Mouse (Mus musculus) CH12F3 (cell line): Measurements from ENCODE around the gene Ung.

ENCODE experiments used
- in situ Hi-C: fragments of 300-500 bp; cut with MboI; formaldehyde crosslinking; loops from 2 replicates; pipeline ENCODE4 v1.14.3; 2020; ENCODE audit warnings: low sequenced_read_pairs

Ung gene

DNA sequence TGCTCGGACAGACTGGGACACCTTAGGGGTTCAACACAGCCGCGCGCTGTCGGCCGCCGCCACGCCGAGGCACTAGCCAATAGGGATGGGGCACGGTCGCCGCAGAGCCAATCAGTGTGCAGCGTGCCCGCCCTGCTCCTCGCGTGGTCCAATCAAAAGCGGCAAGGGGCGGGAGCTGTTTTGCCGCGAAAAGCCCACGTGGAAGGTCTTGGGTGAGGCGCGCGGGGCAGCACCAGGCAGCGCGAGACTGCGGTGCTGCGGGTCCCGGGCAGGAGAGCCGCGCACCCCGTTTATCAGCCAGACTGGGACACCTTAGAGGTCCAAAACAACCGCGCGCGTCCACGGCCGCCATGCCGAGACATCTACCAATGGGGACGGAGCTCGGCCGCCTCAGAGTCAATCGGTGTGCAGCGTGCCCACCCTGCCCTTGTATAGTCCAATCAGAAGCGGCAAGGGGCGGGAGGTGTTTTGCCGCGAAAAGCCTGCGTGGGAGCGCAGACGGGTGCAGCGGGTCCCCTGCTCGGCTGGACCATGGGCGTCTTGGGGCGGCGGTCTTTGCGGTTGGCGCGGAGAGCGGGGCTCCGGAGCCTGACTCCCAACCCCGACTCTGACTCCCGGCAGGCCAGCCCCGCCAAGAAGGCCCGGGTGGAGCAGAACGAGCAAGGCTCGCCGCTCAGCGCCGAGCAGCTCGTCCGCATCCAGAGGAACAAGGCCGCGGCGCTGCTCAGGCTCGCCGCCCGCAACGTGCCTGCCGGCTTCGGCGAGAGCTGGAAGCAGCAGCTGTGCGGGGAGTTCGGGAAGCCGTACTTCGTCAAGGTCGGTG lies 723 bp downstream of the Ung start:
- in situ Hi-C loops = no loop called here

DNA sequence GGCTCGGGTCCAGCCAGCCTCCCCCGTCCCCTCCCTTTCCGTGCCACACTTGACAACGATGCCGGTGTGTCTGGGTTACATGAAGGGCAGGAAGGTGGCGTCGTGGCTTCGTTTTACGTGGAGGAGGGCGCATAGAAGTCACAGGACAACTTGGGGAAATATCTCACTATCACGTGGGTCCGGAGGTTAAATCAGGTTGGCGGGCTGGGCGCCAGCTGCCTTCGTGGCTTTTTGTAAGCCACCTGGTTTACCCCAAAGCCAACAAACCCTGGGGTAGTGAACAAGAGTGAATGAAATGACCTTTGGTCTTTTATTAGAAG lies 1.3 kb downstream of the Ung start:
- in situ Hi-C loops = no loop called here

DNA sequence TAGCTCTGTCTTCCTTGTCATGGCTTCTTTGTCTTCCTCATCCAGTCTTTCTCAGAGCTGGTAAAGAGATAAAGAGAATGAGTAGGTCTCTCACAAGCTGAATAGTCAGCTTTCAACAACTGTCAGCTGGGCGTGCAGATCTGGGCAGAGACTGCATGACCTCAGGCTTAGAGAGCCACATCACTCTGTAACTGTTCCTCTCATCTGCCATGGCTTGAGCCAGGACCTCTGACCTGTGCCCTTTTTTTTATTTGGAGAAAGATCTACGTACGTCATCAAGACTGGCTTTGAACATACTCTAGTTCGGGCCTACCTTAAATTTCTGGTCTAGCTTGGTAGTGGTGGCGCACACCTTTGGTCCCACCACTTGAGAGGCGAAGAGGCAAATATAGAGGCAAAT lies 2.7 kb downstream of the Ung start:
- in situ Hi-C loops = no loop called here

DNA sequence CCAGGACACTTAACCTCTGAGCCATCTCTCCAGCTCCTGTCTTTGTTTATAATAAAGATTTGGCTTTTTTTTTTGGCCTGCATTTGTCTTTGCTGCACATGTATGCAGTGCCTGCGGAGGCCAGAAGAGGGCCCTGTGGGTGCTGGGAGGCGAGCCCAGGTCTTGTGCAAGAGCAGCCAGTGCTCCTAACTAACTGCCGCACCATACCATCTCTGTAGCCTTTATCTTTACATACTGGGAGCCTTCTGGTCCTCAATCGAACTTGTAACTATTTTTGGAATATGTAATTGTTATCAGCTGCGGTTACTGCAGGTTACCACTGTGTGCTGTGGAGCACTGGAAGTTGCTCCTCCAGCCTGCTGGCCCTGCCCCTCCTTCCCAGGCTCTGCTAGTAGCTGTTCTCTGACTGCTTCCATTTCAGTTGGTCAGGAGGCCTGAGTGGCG lies 3.9 kb downstream of the Ung start:
- in situ Hi-C loops = no loop called here

DNA sequence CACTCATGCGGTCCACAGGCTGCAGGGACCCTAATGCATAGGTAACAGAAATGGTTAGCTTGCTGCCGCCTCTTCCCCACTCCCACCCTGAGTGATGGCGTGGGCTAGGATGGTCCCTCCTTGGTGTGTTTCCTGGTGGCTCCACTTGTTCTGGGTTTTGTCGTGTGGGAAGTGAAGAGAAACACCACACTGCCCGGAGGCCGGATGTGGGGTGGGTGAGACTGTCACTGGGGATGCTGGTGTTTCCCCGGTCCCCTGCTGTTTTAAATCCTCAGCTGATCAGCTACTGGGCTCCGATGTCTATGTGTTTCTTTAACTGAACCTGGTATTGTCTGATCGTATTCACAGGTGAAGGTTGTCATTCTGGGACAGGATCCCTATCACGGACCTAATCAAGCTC lies 5.3 kb downstream of the Ung start:
- in situ Hi-C loops = no loop called here

DNA sequence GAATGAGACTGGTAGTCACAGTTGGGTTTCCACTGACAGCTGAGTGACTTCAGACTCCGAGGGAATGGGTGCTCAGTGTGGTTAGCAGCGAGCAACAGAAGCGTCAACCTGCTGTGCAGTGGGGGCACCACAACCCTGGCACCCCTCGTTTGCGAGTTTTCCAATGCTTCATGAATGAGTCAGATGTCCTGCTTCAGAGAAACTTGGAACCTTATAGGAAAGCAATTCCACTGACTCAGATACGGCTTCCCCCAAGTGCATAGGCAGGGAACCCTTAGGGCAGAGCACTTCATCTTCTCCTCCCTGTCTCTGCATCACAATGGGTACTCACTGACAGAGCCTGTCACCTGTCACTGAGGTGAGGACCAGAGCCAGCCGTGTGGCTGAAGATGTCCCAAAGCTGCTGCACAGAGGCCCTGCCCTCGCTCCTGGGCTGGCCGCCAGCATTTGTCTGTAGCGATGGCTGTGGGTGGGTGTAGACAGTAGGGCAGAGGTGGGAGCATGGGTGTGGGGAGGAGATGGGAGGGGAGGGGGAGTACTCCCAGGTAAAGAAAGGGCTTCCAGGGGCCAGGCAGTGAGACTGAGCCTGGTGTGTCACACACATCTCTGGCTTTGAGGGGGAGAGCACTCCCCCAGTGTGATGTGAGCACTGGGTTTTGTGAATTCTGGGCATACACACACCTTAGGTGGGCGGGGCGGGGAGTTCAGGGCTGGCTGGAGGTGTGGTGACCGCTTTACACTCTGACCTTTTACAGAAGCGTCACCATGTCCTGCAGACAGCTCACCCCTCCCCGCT lies 7.5 kb downstream of the Ung start:
- in situ Hi-C loops = no loop called here

DNA sequence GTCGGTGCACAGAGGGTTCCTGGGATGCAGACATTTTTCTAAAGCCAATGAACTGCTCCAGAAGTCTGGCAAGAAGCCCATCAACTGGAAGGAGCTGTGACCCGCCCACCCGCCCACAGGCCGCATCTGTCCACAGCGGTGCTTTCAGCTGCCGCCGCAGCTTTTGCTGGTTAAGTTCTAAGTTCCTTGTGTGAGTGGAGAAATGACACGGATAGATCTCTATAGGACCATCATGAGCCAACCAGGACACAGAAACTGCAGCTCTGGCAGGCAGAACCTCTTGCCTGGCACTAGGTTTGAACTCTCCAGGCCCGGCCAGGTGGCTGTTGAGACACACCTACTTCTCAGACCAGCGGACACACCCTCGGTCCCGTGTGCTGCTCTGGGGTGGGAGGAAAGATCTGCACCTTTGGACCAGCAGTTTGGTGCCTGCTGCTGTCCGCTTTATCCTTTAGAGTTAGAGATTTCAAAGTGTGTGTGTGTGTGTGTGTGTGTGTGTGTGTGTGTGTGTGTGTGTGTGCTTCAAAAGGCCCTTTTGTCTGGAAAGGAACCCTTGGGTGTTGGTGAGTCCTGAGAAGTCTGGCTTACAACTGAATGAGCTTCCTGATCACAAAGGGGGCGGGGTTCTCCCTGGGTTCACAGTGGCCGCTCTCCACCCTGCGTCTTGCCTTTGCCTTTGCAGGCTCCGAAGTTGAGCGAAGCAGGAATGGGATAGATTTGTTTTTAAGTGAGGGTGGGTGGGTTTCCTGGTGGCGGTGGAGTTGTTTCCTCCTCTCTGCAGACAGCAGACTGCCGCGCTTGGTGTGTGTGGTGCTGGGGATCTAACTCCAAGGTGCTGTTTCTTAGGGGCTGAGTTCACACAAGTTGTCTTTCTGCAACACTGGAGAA lies 8.3 kb downstream of the Ung start:
- in situ Hi-C loops = no loop called here

DNA sequence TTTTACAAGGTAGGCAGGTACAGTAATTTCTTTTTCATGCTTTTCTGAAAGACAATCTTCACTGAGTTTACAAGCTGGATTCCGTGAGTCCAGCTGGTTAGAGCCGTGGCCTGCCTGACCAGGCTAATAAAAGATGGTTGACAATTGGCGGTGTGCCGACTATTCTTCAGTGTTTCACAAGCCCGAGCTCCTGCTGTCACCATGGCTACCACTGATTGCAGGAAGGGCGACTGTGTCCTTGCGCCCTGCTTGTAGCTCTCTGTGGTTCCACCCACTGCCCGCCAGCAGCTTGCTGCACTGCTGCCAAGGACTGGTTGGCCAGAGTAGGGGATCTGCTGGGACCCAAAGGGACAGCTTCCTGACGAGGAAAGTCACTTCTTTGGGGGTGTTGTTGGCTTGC lies 9.0 kb downstream of the Ung start:
- in situ Hi-C loops = no loop called here

DNA sequence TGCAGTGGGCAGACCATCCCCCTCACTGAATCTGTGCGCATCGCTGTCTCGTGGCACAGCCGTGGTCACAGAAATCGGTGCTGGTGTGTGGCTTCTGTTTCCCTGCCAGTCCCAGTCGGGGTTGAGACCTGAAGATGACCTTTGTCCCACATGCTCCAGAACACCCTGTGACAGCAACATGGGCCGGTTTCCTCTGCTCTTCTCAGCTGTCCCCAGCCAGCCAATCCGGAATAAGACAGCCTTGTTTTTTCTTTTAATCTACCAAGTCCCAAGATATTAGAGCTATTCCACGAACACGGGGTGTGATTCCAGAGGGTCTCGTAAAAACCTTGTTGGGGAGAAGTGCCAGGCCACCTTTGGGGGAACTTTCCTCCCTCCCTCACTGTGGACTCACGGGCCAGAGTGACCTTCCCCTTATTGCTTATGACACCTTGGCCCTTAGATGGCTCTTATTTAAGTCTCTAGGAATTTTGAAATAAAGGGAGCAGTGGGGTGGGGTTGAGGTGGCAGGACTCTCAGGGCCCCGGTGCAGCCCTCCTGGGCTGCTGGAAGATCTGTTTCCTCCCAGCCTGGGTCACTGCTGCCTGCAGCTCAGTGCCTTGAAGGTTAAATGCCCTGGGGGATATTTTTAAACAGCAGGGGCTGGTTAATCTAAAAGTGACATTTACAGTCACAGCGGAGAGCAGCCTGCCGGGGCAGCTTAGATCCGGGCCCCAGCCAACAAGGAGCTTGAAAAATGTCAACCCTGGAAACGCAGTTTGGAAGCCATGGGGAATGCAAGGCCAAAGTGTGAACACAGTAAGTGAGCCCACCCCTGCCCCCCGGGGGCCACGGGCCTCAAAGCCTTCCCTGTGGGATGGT lies 16.1 kb downstream of the Ung start, which contains the start of gene Acacb:
TSS of gene Acacb (plus strand) at position 508 of the 861 bp plus-strand sequence.
- in situ Hi-C loops = no loop called here

DNA sequence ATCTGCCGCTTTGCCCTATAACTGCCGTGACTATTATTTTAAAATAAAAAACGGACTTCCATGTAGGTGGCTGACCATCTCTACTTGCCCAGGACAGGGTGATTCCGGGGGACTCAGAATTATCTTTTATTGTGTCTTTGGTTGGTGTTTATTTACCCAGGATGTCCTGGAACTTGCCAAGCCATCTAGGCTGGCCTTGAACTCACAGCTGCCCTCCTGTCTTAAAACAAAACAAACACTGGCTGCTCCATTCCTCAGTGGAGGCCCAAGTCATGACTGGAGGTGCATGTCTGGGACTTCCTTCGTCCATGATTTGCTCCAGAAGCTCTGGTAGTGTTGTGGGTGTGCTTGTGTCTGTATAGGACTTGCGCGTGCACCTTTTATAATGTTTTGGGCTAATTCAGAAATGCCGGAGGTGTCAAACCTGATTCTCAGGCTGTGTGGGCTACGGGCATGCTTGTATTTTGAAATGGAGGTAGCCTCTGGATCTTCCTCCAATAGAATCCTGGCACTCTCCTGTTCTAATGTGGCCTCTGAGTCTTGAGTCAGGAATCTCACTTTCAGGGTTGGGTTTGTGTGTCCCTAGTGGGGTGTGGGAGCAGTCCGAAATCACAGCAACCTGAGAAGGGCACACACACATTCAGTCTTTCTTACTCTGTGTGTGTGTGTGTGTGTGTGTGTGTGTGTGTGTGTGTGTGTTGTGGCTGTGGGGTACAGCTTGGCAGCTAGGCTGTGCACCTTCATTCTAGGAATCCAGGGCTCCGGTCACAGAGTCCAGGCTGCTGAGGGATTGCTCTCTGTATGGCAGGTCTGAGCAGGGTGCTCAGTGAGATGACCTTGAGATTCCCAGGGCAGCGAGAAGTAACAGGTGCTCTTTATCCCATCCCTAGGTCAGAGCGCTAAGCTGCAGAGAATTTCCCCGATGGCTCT lies 17.1 kb downstream of the Ung start:
- in situ Hi-C loops = no loop called here

DNA sequence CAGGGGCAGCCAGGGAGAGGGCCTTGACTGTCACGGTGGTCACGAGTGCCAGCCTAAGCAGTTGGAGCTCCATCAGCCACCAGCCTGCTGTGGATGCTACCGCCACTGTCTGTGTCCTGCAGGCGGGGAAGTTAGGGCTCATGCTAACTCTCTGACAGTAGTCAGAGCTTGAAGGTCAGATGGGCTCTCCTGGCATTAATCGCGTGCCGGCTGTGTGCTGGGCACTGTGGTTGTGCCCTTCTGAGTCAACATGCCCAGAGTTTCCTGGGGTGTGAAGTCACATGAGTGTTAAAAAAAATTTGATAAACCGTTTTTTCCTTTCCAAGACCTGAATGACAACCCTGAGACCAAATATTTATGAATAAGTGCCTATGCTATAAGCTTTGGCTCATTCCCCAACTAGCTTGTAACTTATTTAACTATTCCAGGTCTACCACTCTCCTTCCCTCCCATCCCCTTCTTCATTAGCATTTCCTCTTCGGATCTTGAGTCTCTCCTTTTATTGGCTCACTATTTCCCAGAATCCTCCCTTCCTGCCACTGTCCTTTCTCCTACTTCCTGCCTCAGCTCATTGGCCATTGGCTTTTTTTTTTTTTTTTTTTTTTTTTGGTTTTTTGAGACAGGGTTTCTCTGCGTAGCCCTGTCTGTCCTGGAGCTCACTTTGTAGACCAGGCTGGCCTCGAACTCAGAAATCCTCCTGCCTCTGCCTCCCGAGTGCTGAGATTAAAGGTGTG lies 22.3 kb downstream of the Ung start:
- in situ Hi-C loops = no loop called here

DNA sequence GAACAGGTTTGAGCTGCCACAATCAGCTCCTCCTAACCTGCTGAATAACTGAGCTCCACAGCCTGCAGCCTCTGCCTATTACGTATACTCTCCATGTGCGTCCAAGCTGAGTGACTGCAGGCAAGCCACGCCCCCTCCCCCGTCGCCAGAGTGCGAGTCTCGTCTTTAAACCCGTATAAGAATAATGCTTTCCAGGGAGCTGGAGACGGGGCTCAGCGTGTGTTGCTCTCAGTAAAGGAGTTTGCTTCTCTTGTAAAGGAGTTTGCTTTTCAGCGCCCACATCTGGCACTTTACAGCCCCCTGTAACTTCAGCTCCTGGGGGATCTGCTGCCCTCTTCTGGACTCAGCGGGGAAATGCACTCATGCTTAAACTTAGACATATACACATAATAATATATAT lies 23.3 kb downstream of the Ung start:
- in situ Hi-C loops = no loop called here

DNA sequence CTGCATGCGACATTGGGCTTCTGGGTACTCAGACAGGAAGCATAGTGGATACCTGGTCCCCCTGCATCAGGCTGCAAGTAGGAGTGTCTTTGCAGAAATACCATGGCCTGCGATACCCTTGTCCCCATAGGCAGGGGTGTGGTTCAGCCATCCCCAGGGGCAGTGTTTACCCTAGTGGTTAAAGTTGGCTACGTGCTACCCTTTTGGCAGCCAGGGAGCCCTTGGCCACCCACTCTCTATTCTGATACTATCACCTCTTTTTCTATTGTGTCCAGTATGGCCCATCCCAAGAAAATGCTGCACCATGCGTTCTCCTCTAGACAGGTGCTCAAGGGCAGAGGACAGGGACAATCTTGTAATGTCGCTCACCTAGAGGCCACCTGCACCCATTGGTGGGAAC lies 24.6 kb downstream of the Ung start:
- in situ Hi-C loops = no loop called here

DNA sequence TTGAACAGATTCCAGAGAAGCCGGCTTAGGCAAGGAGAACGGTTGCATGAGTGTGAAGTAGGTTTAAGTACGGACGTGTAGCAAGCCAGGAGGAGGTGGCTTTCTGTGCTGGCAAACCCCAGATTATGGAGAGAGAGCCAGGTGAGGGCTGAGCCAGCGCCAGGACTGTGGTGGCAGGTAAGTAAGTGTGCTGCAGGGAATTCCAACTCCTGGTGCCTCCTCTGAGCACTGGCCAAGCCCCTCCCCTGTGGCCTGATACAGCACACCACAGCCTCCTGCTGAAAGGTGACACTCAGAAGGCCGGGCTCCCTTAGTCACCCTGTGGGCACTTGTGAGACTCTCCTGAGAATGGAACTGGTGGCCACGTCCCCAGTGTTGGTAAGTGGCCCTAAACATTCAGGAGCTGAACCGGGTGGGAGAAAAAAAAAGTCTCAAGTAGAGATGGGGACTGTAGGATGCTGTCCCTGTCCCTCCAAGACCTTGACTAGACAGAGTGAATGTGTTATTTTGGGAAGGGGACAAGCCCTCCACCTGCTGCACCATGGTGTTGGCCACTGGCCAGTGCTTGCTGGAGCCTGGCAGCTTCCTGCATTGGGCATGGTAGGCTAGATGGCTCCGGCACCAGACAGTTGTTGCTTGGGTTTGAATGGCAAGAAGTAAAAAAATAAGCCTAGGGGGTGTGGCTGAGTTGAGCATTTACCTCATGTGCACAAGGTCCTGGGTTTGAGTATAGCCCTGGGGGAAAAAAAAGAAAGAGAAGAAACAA lies 25.2 kb downstream of the Ung start:
- in situ Hi-C loops = no loop called here

DNA sequence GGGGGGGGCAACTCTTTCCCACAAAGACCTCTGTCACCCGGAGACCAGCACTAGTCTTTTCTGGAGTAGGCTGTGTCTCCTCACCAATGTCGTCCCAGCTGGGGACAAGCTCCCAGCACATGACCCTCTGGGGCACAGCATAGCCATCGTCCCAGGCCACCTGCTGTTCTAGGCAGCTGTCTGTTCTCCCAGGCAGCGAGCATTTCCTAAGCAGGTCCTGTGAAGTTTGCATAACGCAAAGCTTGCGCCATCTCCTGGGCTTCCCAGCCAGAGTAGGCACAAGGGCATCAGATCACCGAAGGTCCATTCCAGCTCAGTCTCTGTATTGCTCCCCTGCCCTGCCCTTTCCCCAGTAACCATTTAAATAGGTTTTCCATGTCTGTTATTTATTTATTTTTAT lies 27.1 kb downstream of the Ung start:
- in situ Hi-C loops = no loop called here

DNA sequence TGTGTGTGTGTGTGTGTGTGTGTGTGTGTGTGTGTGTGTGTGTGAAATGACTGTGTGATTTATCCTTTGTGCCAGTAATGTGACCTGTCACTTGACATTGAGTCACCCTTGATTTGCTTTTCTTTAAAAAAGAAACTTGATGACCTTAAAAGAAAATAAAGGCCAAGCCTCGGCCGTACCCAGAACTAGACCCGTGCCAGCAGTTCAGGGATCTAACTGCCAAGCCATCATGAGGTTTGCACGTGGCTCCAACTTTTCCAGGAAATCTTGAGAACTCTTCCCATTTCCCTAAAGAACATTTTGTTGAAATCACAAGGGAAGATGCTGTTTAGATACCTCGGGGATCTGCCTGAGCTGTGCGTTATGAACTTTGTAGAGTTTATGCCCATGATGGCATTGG lies 31.2 kb downstream of the Ung start:
- in situ Hi-C loops = no loop called here

DNA sequence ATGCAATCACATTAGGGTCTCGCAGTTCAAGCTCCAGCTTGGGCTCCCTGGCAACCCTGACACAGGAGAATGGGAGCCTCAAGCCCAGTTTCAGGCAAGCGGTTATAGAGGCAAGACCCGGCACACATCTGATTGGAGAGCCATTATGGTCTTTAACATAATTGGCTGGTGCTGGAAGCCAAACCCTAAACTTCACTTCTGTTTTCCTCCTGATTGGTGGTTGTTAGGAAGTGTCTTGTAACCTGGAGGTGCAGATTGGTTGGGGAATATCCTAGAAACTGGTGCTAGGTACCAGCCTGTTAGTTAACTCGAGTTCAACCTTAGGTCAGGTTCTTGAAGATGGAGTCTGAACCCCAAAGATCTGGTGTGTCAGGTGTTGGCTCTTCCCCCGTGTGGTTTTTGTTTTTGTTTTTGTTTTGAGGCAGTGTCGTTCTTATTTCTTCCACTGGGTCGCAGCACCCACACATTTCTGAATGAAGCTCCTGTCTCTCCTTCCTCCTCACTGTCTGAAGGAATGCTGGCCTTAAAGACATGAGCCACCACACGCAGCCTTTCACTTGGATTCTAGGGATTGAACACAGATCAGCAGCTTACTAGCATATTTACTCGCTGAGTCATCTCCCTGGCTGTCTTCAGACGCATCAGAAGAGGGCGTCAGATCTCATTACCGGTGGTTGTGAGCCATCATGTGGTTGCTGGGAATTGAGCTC lies 32.1 kb downstream of the Ung start:
- in situ Hi-C loops = no loop called here
